Mouse (Mus musculus): ENCODE measurements at regions not wholly inside any gene's neighbourhood (a gene's known extent, or its start where the extent isn't known, plus 50 kb on each side); places are given as distances from the start of the nearest gene placed in this dataset.

GRCm38 (mm10) chr2:51736452-51736851 is 109.1 kb downstream of the Tas2r134 start:
- DNase-seq (ENCODE audit: low spot score) (peak; percentile 32), ATAC-seq (no peak)
- Histone ChIP-seq H3K27me3 (replicated peaks; ENCODE audit: control insufficient read depth, insufficient read depth, low read length) (no peaks in the 10 kb centered on the region), H3K27ac (ENCODE audit: low read depth, low read length) (no peak overlapping the region), H3K36me3 (ENCODE audit: control insufficient read depth, insufficient read depth, low read length) (no peaks in the 10 kb centered on the region), H3K9me3 (replicated peaks; ENCODE audit: control insufficient read depth, low read length) (no peaks in the 10 kb centered on the region), H3K4me1 (ENCODE audit: control insufficient read depth, insufficient read depth, low read length) (no peaks in the 10 kb centered on the region), H3K9ac (ENCODE audit: low read length) (no peak overlapping the region), H3K4me3 (ENCODE audit: low read depth, low read length) (no peak overlapping the region), H3K4me2 (ENCODE audit: low read length) (no peak overlapping the region)
- WGBS: 68% methylated on average over 4 of the region's 4 CpGs

- Histone ChIP-seq H3K36me3 (ENCODE audit: control insufficient read depth, insufficient read depth, low read length) (no peaks in the 10 kb centered on the region), H3K4me3 (ENCODE audit: low read depth, low read length) (no peak overlapping the region), H3K27me3 (replicated peaks; ENCODE audit: control insufficient read depth, insufficient read depth, low read length) (no peaks in the 10 kb centered on the region), H3K27ac (ENCODE audit: low read depth, low read length) (no peak overlapping the region), H3K4me2 (ENCODE audit: low read length) (no peak overlapping the region), H3K9me3 (replicated peaks; ENCODE audit: control insufficient read depth, low read length) (no peaks in the 10 kb centered on the region), H3K9ac (ENCODE audit: low read length) (no peak overlapping the region), H3K4me1 (ENCODE audit: control insufficient read depth, insufficient read depth, low read length) (peaks cover 5% of the 10 kb centered on the region)
- no peak for DNase-seq (ENCODE audit: low spot score)
- ATAC-seq: no peak
- 72% methylated on average over 7 of the region's 7 CpGs for WGBS
Observed at GRCm38 (mm10) chr2:51747675-51748319, 120.5 kb downstream of the Tas2r134 start.

GRCm38 (mm10) chr2:51749247-51749646 is 121.9 kb downstream of the Tas2r134 start:
- Histone ChIP-seq H3K27me3 (replicated peaks; ENCODE audit: control insufficient read depth, insufficient read depth, low read length) (no peaks in the 10 kb centered on the region), H3K36me3 (ENCODE audit: control insufficient read depth, insufficient read depth, low read length) (no peaks in the 10 kb centered on the region), H3K9me3 (replicated peaks; ENCODE audit: control insufficient read depth, low read length) (no peaks in the 10 kb centered on the region), H3K4me2 (ENCODE audit: low read length) (no peak overlapping the region), H3K4me3 (ENCODE audit: low read depth, low read length) (no peak overlapping the region), H3K9ac (ENCODE audit: low read length) (no peak overlapping the region), H3K4me1 (ENCODE audit: control insufficient read depth, insufficient read depth, low read length) (peaks cover 18% of the 10 kb centered on the region), H3K27ac (ENCODE audit: low read depth, low read length) (no peak overlapping the region)
- ATAC-seq (no peak), DNase-seq (ENCODE audit: low spot score) (no peak)
- WGBS: 77% methylated on average over 3 of the region's 3 CpGs

GRCm38 (mm10) chr2:51752941-51753564 is 125.7 kb downstream of the Tas2r134 start:
- ATAC-seq (peak; percentile 92), DNase-seq (ENCODE audit: low spot score) (peak; percentile 84)
- Histone ChIP-seq H3K9me3 (replicated peaks; ENCODE audit: control insufficient read depth, low read length) (no peaks in the 10 kb centered on the region), H3K4me2 (ENCODE audit: low read length) (peak overlapping the region; percentile 28; the same call in 1 of the 2 replicates), H3K4me1 (ENCODE audit: control insufficient read depth, insufficient read depth, low read length) (peaks cover 18% of the 10 kb centered on the region), H3K27me3 (replicated peaks; ENCODE audit: control insufficient read depth, insufficient read depth, low read length) (no peaks in the 10 kb centered on the region), H3K27ac (ENCODE audit: low read depth, low read length) (peak overlapping the region; percentile 45; the same call in 1 of the 2 replicates), H3K9ac (ENCODE audit: low read length) (no peak overlapping the region), H3K4me3 (ENCODE audit: low read depth, low read length) (no peak overlapping the region), H3K36me3 (ENCODE audit: control insufficient read depth, insufficient read depth, low read length) (no peaks in the 10 kb centered on the region)
- 18% methylated on average over 12 of the region's 12 CpGs for WGBS

GRCm38 (mm10) chr2:51753565-51754031 is 126.3 kb downstream of the Tas2r134 start:
- peak; percentile 85 for ATAC-seq
- Histone ChIP-seq H3K36me3 (ENCODE audit: control insufficient read depth, insufficient read depth, low read length) (no peaks in the 10 kb centered on the region), H3K27me3 (replicated peaks; ENCODE audit: control insufficient read depth, insufficient read depth, low read length) (no peaks in the 10 kb centered on the region), H3K27ac (ENCODE audit: low read depth, low read length) (peak overlapping the region; percentile 45; the same call in 1 of the 2 replicates), H3K4me1 (ENCODE audit: control insufficient read depth, insufficient read depth, low read length) (peaks cover 18% of the 10 kb centered on the region), H3K9me3 (replicated peaks; ENCODE audit: control insufficient read depth, low read length) (no peaks in the 10 kb centered on the region), H3K9ac (ENCODE audit: low read length) (no peak overlapping the region), H3K4me2 (ENCODE audit: low read length) (peak overlapping the region; percentile 28; the same call in 1 of the 2 replicates), H3K4me3 (ENCODE audit: low read depth, low read length) (no peak overlapping the region)
- DNase-seq (ENCODE audit: low spot score): peak; percentile 82
- WGBS: 14% methylated on average over 7 of the region's 7 CpGs

GRCm38 (mm10) chr2:51757361-51757760 is 130.1 kb downstream of the Tas2r134 start:
- 82% methylated on average over 1 of the region's 1 CpGs for WGBS
- H3K27me3 ChIP-seq (replicated peaks; ENCODE audit: control insufficient read depth, insufficient read depth, low read length): no peaks in the 10 kb centered on the region

GRCm38 (mm10) chr2:51758093-51758492 is 130.8 kb downstream of the Tas2r134 start:
- H3K9ac ChIP-seq (ENCODE audit: low read length): no peak overlapping the region
- no peaks in the 10 kb centered on the region for H3K9me3 ChIP-seq (replicated peaks; ENCODE audit: control insufficient read depth, low read length)
- ATAC-seq (no peak), DNase-seq (ENCODE audit: low spot score) (no peak)
- H3K27ac ChIP-seq (ENCODE audit: low read depth, low read length): no peak overlapping the region
- H3K36me3 ChIP-seq (ENCODE audit: control insufficient read depth, insufficient read depth, low read length): no peaks in the 10 kb centered on the region
- H3K4me3 ChIP-seq (ENCODE audit: low read depth, low read length): no peak overlapping the region
- H3K4me2 ChIP-seq (ENCODE audit: low read length): no peak overlapping the region
- H3K4me1 ChIP-seq (ENCODE audit: control insufficient read depth, insufficient read depth, low read length): peaks cover 10% of the 10 kb centered on the region
- WGBS: 92% methylated on average over 8 of the region's 8 CpGs
- H3K27me3 ChIP-seq (replicated peaks; ENCODE audit: control insufficient read depth, insufficient read depth, low read length): no peaks in the 10 kb centered on the region

More at GRCm38 (mm10) chr2:51757361-51757760, 130.1 kb downstream of the Tas2r134 start:
- H3K4me2 ChIP-seq (ENCODE audit: low read length): no peak overlapping the region
- DNase-seq (ENCODE audit: low spot score) (no peak), ATAC-seq (no peak)
- no peak overlapping the region for H3K4me3 ChIP-seq (ENCODE audit: low read depth, low read length)
- H3K9ac ChIP-seq (ENCODE audit: low read length): no peak overlapping the region
- peaks cover 17% of the 10 kb centered on the region for H3K4me1 ChIP-seq (ENCODE audit: control insufficient read depth, insufficient read depth, low read length)
- H3K9me3 ChIP-seq (replicated peaks; ENCODE audit: control insufficient read depth, low read length): no peaks in the 10 kb centered on the region
- no peak overlapping the region for H3K27ac ChIP-seq (ENCODE audit: low read depth, low read length)
- no peaks in the 10 kb centered on the region for H3K36me3 ChIP-seq (ENCODE audit: control insufficient read depth, insufficient read depth, low read length)

- no peak for ATAC-seq
Observed at GRCm38 (mm10) chr2:51762866-51763265, 135.6 kb downstream of the Tas2r134 start.

GRCm38 (mm10) chr2:51767507-51768135 is 140.3 kb downstream of the Tas2r134 start:
- no peak overlapping the region for H3K27ac ChIP-seq (ENCODE audit: low read depth, low read length)

More at GRCm38 (mm10) chr2:51762866-51763265, 135.6 kb downstream of the Tas2r134 start:
- H3K4me3 ChIP-seq (ENCODE audit: low read depth, low read length): no peak overlapping the region
- no peak overlapping the region for H3K27ac ChIP-seq (ENCODE audit: low read depth, low read length)
- WGBS: 92% methylated on average over 4 of the region's 4 CpGs
- H3K4me2 ChIP-seq (ENCODE audit: low read length): no peak overlapping the region
- peaks cover 2% of the 10 kb centered on the region for H3K4me1 ChIP-seq (ENCODE audit: control insufficient read depth, insufficient read depth, low read length)
- H3K27me3 ChIP-seq (replicated peaks; ENCODE audit: control insufficient read depth, insufficient read depth, low read length): no peaks in the 10 kb centered on the region
- no peak for DNase-seq (ENCODE audit: low spot score)
- no peaks in the 10 kb centered on the region for H3K9me3 ChIP-seq (replicated peaks; ENCODE audit: control insufficient read depth, low read length)
- H3K9ac ChIP-seq (ENCODE audit: low read length): no peak overlapping the region
- H3K36me3 ChIP-seq (ENCODE audit: control insufficient read depth, insufficient read depth, low read length): no peaks in the 10 kb centered on the region

More at GRCm38 (mm10) chr2:51767507-51768135, 140.3 kb downstream of the Tas2r134 start:
- Histone ChIP-seq H3K36me3 (ENCODE audit: control insufficient read depth, insufficient read depth, low read length) (no peaks in the 10 kb centered on the region), H3K9me3 (replicated peaks; ENCODE audit: control insufficient read depth, low read length) (no peaks in the 10 kb centered on the region), H3K9ac (ENCODE audit: low read length) (no peak overlapping the region), H3K27me3 (replicated peaks; ENCODE audit: control insufficient read depth, insufficient read depth, low read length) (no peaks in the 10 kb centered on the region), H3K4me1 (ENCODE audit: control insufficient read depth, insufficient read depth, low read length) (peaks cover 15% of the 10 kb centered on the region), H3K4me3 (ENCODE audit: low read depth, low read length) (no peak overlapping the region), H3K4me2 (ENCODE audit: low read length) (no peak overlapping the region)
- ATAC-seq (no peak), DNase-seq (ENCODE audit: low spot score) (no peak)
- WGBS: 55% methylated on average over 4 of the region's 4 CpGs

Data from forebrain, embryonic 14.5 days (tissue).